Mouse (Mus musculus): ENCODE data around the gene Tmem33.

The Tmem33 gene

GRCm38 (mm10) chr5:67311811-67312521, 51.6 kb downstream of the Tmem33 start:
- no peak for ATAC-seq (ENCODE audit: insufficient number of reproducible peaks, low FRiP score, low TSS enrichment)

GRCm38 (mm10) chr5:67312522-67312851, 52.1 kb downstream of the Tmem33 start:
- ATAC-seq (ENCODE audit: insufficient number of reproducible peaks, low FRiP score, low TSS enrichment), result no peak

- no peak for ATAC-seq (ENCODE audit: insufficient number of reproducible peaks, low FRiP score, low TSS enrichment)
Observed at GRCm38 (mm10) chr5:67321656-67322268, 61.4 kb downstream of the Tmem33 start.

GRCm38 (mm10) chr5:67324032-67324431, 63.7 kb downstream of the Tmem33 start:
- no peak for ATAC-seq (ENCODE audit: insufficient number of reproducible peaks, low FRiP score, low TSS enrichment)

GRCm38 (mm10) chr5:67340811-67341210, 80.4 kb downstream of the Tmem33 start:
- no peak for ATAC-seq (ENCODE audit: insufficient number of reproducible peaks, low FRiP score, low TSS enrichment)

Data from cerebellum, adult (tissue).